Comparison of ENCODE assay signal across 29 mouse cellular contexts in genomic region chr6:139555537-139556179, GRCm38 (mm10). TPM values are rescaled to one million over a fixed set of nuclear protein-coding genes. Genes with fewer than 3 reads are reported as not detected.
DNase-seq lines count a peak whose midpoint lies in the region; ATAC-seq lines count a peak whose summit lies in the region.
"Had no signal": no experiment of that assay in that cellular context is flagged by ENCODE, and none has a peak within 500 bp of the region (broad histone marks: within the 10 kb centered on the region; RNA-seq: fewer than 3 reads in every experiment).

No protein-coding gene starts in this region.

- DNase-seq in hindbrain, embryonic 14.5 days (ENCODE audit: low spot score) = no peak
- DNase-seq in hindbrain, embryonic 10.5 days (ENCODE audit: low spot score) = no peak
- DNase-seq in thymus, postnatal 4 days = no peak
- DNase-seq: adrenal gland, adult 8-10 months; adrenal gland, postnatal 25 days; cerebellum, adult 11 months; cerebellum, adult 2 months; cerebellum, postnatal 10 days; cerebellum, postnatal 36 days; embryo, embryonic 11 days; gastrocnemius, adult 2 months; gastrocnemius, postnatal 14 days; heart, adult 11 months; kidney, adult 18-20 months had no signal

- H3K36me3 ChIP-seq in forebrain, embryonic 13.5 days (ENCODE audit: poor library complexity, severe bottlenecking) = no peaks in the 10 kb centered on the region
- H3K36me3 ChIP-seq in forebrain, embryonic 12.5 days (replicated peaks) = no peaks in the 10 kb centered on the region
- no peaks in the 10 kb centered on the region for H3K36me3 ChIP-seq in hindbrain, embryonic 14.5 days (replicated peaks; ENCODE audit: control insufficient read depth, insufficient read depth)
- no peaks in the 10 kb centered on the region for H3K36me3 ChIP-seq in hindbrain, embryonic 10.5 days
- no peaks in the 10 kb centered on the region for H3K36me3 ChIP-seq in forebrain, embryonic 16.5 days (ENCODE audit: control insufficient read depth, insufficient read depth)
- H3K36me3 ChIP-seq: embryonic facial prominence, embryonic 10.5 days; embryonic facial prominence, embryonic 13.5 days; hindbrain, embryonic 13.5 days had no signal

- H3K4me3 ChIP-seq in forebrain, embryonic 13.5 days = no peak overlapping the region
- no peak overlapping the region for H3K4me3 ChIP-seq in forebrain, embryonic 12.5 days (replicated peaks)
- H3K4me3 ChIP-seq in hindbrain, embryonic 14.5 days (replicated peaks; ENCODE audit: low read length) = no peak overlapping the region
- H3K4me3 ChIP-seq in hindbrain, embryonic 10.5 days = no peak overlapping the region
- no peak overlapping the region for H3K4me3 ChIP-seq in forebrain, embryonic 16.5 days (replicated peaks; ENCODE audit: low read length)
- H3K4me3 ChIP-seq: embryonic facial prominence, embryonic 10.5 days; embryonic facial prominence, embryonic 13.5 days; erythroblast, embryonic 14.5 days; gastrocnemius, adult 2 months; hindbrain, embryonic 13.5 days had no signal

- no peak overlapping the region for H3K27ac ChIP-seq in forebrain, embryonic 13.5 days
- no peak overlapping the region for H3K27ac ChIP-seq in forebrain, embryonic 12.5 days
- peak overlapping the region; percentile 21; the same call in 1 of the 2 replicates for H3K27ac ChIP-seq in hindbrain, embryonic 14.5 days
- no peak overlapping the region for H3K27ac ChIP-seq in hindbrain, embryonic 10.5 days
- no peak overlapping the region for H3K27ac ChIP-seq in forebrain, embryonic 16.5 days (ENCODE audit: low read length)
- H3K27ac ChIP-seq: embryonic facial prominence, embryonic 10.5 days; embryonic facial prominence, embryonic 13.5 days; gastrocnemius, adult 2 months; hindbrain, embryonic 13.5 days; hindbrain, postnatal 0 days had no signal

- no peaks in the 10 kb centered on the region for H3K4me1 ChIP-seq in forebrain, embryonic 13.5 days
- H3K4me1 ChIP-seq in forebrain, embryonic 12.5 days = no peaks in the 10 kb centered on the region
- no peaks in the 10 kb centered on the region for H3K4me1 ChIP-seq in hindbrain, embryonic 14.5 days (replicated peaks; ENCODE audit: control insufficient read depth, insufficient read depth, low read length)
- H3K4me1 ChIP-seq in hindbrain, embryonic 10.5 days (replicated peaks) = no peaks in the 10 kb centered on the region
- no peaks in the 10 kb centered on the region; the same call in 1 of the 2 replicates for H3K4me1 ChIP-seq in forebrain, embryonic 16.5 days (replicated peaks; ENCODE audit: control insufficient read depth, insufficient read depth, low read length)
- H3K4me1 ChIP-seq: embryonic facial prominence, embryonic 10.5 days; embryonic facial prominence, embryonic 13.5 days; hindbrain, embryonic 13.5 days had no signal

- peak; percentile 59; the same call in 1 of the 2 replicates for ATAC-seq in forebrain, embryonic 13.5 days
- ATAC-seq in forebrain, embryonic 12.5 days (ENCODE audit: low FRiP score) = no peak
- ATAC-seq in hindbrain, embryonic 14.5 days (ENCODE audit: low FRiP score) = no peak
- peak; percentile 74 for ATAC-seq in forebrain, embryonic 16.5 days
- ATAC-seq: activated CD4-positive, CD25-positive, alpha-beta regulatory T cell, adult 4 months; hindbrain, postnatal 0 days; inflammation-experienced regulatory T-cells, adult 6 months; intestine, embryonic 16.5 days had no signal

- WGBS in forebrain, embryonic 13.5 days = 69% methylated on average over 7 of the region's 7 CpGs
- 70% methylated on average over 7 of the region's 7 CpGs for WGBS in forebrain, embryonic 12.5 days
- WGBS in hindbrain, embryonic 14.5 days = 67% methylated on average over 7 of the region's 7 CpGs
- 85% methylated on average over 7 of the region's 7 CpGs for WGBS in hindbrain, embryonic 10.5 days
- whole genome bisulfite sequencing in forebrain, embryonic 16.5 days = 54% methylated on average over 7 of the region's 7 CpGs

- H3K4me2 ChIP-seq in forebrain, embryonic 13.5 days = no peak overlapping the region
- no peak overlapping the region for H3K4me2 ChIP-seq in forebrain, embryonic 12.5 days
- H3K4me2 ChIP-seq in hindbrain, embryonic 14.5 days (replicated peaks) = no peak overlapping the region
- no peak overlapping the region for H3K4me2 ChIP-seq in forebrain, embryonic 16.5 days (ENCODE audit: low read length)
- H3K4me2 ChIP-seq: embryonic facial prominence, embryonic 13.5 days; heart, embryonic 11.5 days; hindbrain, embryonic 13.5 days had no signal

- no peaks in the 10 kb centered on the region for H3K27me3 ChIP-seq in forebrain, embryonic 13.5 days
- H3K27me3 ChIP-seq in forebrain, embryonic 12.5 days = no peaks in the 10 kb centered on the region
- no peaks in the 10 kb centered on the region for H3K27me3 ChIP-seq in hindbrain, embryonic 14.5 days (ENCODE audit: control insufficient read depth, insufficient read depth, low read length)
- no peaks in the 10 kb centered on the region for H3K27me3 ChIP-seq in hindbrain, embryonic 10.5 days (ENCODE audit: insufficient read depth, poor library complexity, severe bottlenecking)
- H3K27me3 ChIP-seq in forebrain, embryonic 16.5 days (replicated peaks; ENCODE audit: control insufficient read depth, insufficient read depth, low read length) = no peaks in the 10 kb centered on the region
- H3K27me3 ChIP-seq: embryonic facial prominence, embryonic 13.5 days; hindbrain, embryonic 13.5 days had no signal

- H3K9me3 ChIP-seq in forebrain, embryonic 13.5 days (replicated peaks) = no peaks in the 10 kb centered on the region
- H3K9me3 ChIP-seq in forebrain, embryonic 12.5 days = no peaks in the 10 kb centered on the region
- no peaks in the 10 kb centered on the region for H3K9me3 ChIP-seq in hindbrain, embryonic 14.5 days (ENCODE audit: control insufficient read depth, low read length)
- no peaks in the 10 kb centered on the region for H3K9me3 ChIP-seq in hindbrain, embryonic 10.5 days
- H3K9me3 ChIP-seq in forebrain, embryonic 16.5 days (ENCODE audit: control insufficient read depth, low read length) = no peaks in the 10 kb centered on the region
- H3K9me3 ChIP-seq: embryonic facial prominence, embryonic 10.5 days; embryonic facial prominence, embryonic 13.5 days; hindbrain, embryonic 13.5 days had no signal

- no peak overlapping the region for H3K9ac ChIP-seq in forebrain, embryonic 13.5 days
- H3K9ac ChIP-seq in forebrain, embryonic 12.5 days = no peak overlapping the region
- H3K9ac ChIP-seq in hindbrain, embryonic 14.5 days = no peak overlapping the region
- no peak overlapping the region for H3K9ac ChIP-seq in forebrain, embryonic 16.5 days (replicated peaks; ENCODE audit: low read depth, low read length)
- H3K9ac ChIP-seq: embryonic facial prominence, embryonic 13.5 days; hindbrain, embryonic 13.5 days had no signal

RNA-seq across cellular contexts. Expression of gene Pik3c2g, which starts 31.4 kb away (rescaled TPM):
- 0.09 TPM in 1 of 2 replicates, not detected in the other for polyA plus RNA-seq in forebrain, embryonic 13.5 days (2015; fragmentation: Nextera tagmentation; extraction: Ambion mirVana)
- polyA plus RNA-seq in forebrain, embryonic 12.5 days (2016; fragmentation: Nextera tagmentation; extraction: Ambion mirVana) = 0.17 TPM in 1 of 2 replicates, not detected in the other
- polyA plus RNA-seq in hindbrain, embryonic 14.5 days (2014; fragmentation: Nextera tagmentation; extraction: Ambion mirVana) = 0.21 and 0.26 TPM in 2 replicates
- 0.20 and 0.33 TPM in 2 replicates for polyA plus RNA-seq in hindbrain, embryonic 10.5 days (2016; fragmentation: Nextera tagmentation; extraction: Ambion mirVana)
- 0.10 and 0.65 TPM in 2 replicates for polyA plus RNA-seq in forebrain, embryonic 16.5 days (2015; fragmentation: Nextera tagmentation; extraction: Ambion mirVana)
- polyA plus RNA-seq: activated CD4-positive, CD25-positive, alpha-beta regulatory T cell, adult 4 months; erythroblast, embryonic 14.5 days had no signal

RNA-seq across cellular contexts. Expression of gene Rergl, which starts 53.9 kb away (rescaled TPM):
- polyA plus RNA-seq in forebrain, embryonic 13.5 days (2015; fragmentation: Nextera tagmentation; extraction: Ambion mirVana) = not detected in 2 replicates
- polyA plus RNA-seq in forebrain, embryonic 12.5 days (2016; fragmentation: Nextera tagmentation; extraction: Ambion mirVana) = not detected in 2 replicates
- polyA plus RNA-seq in hindbrain, embryonic 14.5 days (2014; fragmentation: Nextera tagmentation; extraction: Ambion mirVana) = not detected in 2 replicates
- not detected in 2 replicates for polyA plus RNA-seq in hindbrain, embryonic 10.5 days (2016; fragmentation: Nextera tagmentation; extraction: Ambion mirVana)
- polyA plus RNA-seq in forebrain, embryonic 16.5 days (2015; fragmentation: Nextera tagmentation; extraction: Ambion mirVana) = not detected in 2 replicates
- polyA plus RNA-seq: activated CD4-positive, CD25-positive, alpha-beta regulatory T cell, adult 4 months; cerebellum, adult 2 months; cortical plate, adult 2 months; embryonic facial prominence, embryonic 10.5 days; embryonic facial prominence, embryonic 13.5 days; erythroblast, embryonic 14.5 days; heart, embryonic 11.5 days; heart, embryonic 14.5 days; heart, postnatal 0 days; hindbrain, embryonic 13.5 days; hindbrain, postnatal 0 days; inflammation-experienced regulatory T-cells, adult 6 months had no signal

Comparison
In these comparisons a context has a peak if more than half of its experiments do, and no peak if none do; other contexts are left out.
1. ATAC-seq: peak in forebrain, embryonic 13.5 days (single experiment) and forebrain, embryonic 16.5 days (single experiment); none in forebrain, embryonic 12.5 days (single experiment) and hindbrain, embryonic 14.5 days (single experiment).